Mouse (Mus musculus): ENCODE results near the gene Foxp1. TPM values are rescaled to one million over a fixed set of nuclear protein-coding genes. Genes with fewer than 3 reads are reported as not detected.

Foxp1 gene
- polyA plus RNA-seq, 1 experiment = 31.4 TPM

DNA sequence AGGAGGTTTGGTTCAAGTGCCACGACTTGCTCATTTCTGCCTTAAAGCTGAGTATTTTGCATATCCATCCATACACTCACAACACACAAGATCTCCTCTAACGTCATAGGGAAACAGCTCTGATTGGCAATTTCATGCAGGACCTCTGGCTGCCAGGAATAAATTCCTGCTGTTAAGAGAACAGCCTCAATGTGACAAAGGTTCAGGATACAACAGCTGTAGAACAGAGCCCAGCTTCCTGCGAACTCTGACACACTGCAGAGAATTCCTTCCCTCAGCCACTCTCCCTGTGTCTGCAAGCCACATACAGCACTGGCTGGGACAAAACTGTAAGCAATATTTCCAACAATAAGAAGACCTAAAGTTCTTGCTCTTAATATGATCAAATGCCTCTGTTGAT, 207.8 kb downstream of the Foxp1 start:
- WGBS = 47% methylated on average over 3 of the region's 3 CpGs
- DNase-seq (ENCODE audit: low read depth, low spot score) = no peak

DNA sequence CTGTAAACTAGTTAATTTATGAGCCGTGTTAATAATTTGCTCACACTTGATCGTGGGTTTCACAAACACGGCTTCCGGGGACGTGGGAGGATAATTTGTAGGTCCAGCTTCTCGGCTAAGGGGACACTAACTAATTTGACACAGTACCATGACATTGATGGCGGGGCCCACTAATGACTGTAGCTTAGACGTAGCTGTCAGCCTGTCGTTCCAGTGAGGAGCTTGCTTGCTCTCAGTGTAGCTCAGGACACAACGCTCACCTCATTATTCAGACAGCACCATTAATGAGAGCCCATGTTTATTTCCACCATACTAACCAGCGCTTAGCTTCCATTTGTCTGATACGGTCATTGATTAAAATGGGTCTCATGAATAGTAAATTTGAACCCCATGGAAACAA, 212.0 kb downstream of the Foxp1 start:
- WGBS = 74% methylated on average over 12 of the region's 12 CpGs
- DNase-seq (ENCODE audit: low read depth, low spot score) = no peak

DNA sequence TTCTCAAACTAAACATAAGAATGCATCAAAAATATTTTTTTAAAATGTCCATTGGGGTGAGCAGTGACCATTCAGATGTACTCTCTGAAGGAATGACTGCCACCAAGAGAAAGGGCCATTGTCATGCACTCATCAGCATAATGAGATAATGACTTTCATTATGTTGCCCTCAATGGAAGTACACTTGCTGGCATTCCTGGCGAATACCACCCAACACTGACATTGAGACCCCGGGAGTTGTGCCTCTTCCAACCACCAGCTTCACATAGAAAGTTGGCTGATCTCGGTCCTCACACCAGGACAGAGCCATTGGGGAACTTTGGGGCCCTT, 212.4 kb downstream of the Foxp1 start:
- WGBS = 78% methylated on average over 3 of the region's 3 CpGs
- no peak for DNase-seq (ENCODE audit: low read depth, low spot score)

DNA sequence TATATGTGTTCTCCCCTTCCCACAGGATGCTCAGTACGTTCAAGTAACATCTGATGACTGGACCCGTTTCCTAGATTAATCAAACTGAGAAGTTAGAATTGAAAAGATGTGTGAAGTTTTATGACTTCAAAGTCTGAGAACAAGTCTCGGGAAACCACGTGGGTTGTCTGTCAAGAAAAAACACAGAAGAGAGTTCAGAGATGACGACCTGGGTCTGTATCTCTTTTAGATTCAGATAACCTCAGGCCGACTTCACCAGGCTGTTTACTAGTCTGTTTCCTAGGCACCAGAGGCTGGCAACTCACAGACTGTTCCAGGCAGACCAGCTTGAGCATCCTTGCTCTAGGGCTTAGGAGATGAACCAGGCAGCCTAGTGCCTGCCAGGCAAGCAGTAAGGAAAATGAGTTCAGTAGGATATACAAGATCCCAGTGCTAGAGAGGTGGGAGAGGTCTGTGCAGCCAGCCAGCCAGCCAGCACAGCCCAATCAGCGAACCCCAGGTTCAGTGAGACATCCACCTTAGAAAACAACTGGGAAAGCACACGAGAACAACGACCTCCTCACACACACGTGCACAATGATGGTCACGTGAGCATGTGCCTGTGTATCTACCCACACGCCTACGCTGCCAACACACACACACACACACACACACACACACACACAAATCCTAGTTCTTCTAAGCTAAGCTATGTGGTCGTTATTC, 212.9 kb downstream of the Foxp1 start:
- WGBS = 72% methylated on average over 14 of the region's 14 CpGs
- DNase-seq (ENCODE audit: low read depth, low spot score) = no peak

DNA sequence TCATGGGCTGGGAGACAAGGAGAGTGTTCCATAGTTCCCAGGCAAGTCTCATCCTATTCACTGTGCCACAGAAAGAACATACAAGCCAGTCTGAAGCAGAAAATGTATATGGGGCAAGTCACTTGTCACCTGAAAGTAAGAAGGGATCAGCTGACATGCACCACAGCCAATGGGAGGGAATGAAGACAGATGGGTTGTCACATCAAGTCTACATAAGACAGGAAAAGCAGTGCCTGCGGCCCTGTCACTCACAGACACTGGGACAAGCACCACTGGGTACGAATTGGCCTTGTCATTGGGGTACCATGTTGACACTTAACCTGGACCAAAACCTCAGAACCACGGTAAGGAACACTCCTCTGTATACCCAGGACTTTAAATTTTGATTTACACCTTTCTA, 216.8 kb downstream of the Foxp1 start:
- DNase-seq (ENCODE audit: low read depth, low spot score) = no peak
- WGBS = 84% methylated on average over 3 of the region's 3 CpGs

DNA sequence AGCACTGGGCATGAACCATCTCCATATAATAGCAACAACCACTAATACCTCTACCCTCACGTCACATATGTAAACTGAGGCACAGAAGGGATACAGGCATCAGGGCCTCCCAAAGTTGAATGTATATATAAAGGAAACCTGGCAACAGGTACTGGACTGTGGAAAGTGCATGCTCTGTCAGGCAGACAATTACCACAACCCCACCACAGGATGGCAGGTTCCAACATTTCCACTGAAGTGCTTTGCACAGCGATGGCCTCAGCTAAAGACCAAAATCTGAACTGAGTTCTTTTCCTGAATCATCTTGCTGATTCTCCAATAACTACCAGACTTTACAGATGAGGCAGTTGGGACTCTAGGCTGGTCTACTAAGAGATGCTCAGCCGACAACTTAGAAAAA, 217.3 kb downstream of the Foxp1 start:
- WGBS = 85% methylated on average over 3 of the region's 3 CpGs
- no peak for DNase-seq (ENCODE audit: low read depth, low spot score)

DNA sequence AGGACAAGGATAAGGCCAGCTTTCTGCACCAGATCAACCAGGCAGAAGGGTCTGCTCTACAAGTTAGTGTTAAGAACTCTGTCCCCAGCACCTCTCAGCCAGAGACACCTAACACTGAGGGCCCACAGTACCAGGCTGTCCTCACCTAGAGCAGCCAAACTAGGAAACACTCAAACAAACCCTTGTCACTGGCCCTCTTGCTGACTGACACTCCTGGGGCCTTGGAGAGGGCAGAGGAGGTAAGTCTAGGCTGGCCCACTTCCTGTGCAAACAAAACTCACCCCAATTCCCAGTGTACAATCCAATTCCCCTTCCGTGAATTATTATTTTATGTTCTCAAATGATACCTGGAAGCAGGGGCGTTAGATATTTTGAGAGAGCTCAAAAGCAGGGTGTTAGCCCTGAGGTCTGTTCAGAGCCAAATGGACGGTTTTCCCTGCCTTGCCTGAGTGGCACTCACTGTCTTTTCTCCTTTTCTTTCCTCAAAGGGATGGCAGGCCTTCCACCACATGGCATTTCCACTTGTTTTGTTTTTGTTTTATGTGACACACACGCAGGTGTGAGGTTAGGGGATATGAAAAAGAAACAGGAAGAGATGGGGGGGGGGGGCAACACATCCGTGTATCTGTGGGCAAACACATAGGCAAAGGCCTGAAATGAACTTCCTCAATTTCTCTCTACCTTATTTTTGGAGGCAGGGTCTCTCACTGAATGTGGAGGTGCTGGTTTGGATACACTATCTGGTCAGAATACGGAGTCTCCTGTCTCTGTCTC, 219.7 kb downstream of the Foxp1 start:
- 46% methylated on average over 6 of the region's 6 CpGs for WGBS
- DNase-seq (ENCODE audit: low read depth, low spot score) = no peak

DNA sequence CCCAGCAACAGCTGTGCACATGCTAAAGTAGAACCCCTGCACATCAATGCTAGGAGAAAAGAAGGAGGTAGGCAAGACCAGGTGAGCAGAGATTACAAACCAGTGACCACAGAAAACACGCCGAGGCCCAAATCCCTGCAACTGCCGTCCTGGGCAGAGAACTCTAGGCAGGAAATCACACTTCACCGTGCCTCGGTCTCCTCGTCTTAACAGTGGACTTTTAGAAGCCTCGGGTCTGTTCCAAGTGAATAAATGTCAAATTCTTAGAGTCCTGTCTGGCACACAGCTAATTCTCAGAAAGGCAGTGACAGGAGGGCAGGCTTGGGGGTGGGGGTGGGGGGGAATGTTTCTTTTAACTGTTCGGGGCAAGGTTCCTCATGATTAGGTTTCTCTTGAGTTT, 220.6 kb downstream of the Foxp1 start:
- WGBS = 81% methylated on average over 8 of the region's 8 CpGs
- no peak for DNase-seq (ENCODE audit: low read depth, low spot score)

DNA sequence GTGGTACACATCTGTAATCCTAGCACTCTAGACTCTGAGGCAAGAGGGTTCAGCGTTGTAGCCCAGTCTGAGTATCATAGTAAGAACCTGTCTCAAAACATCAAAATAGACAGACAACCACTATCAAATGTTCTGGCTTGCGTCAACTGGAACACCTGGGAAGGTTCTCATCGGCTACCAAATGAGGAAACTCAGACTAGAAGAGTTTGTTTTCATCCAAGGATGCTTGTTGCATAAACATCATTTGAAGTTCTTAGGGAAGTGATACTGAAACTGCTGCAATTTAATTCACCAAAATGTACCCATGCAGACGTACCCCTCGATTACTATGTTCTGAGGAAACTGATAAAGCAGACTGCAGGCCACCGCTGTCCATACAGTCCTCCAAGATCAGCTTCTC, 222.3 kb downstream of the Foxp1 start:
- DNase-seq (ENCODE audit: low read depth, low spot score) = no peak
- WGBS = 87% methylated on average over 6 of the region's 6 CpGs

DNA sequence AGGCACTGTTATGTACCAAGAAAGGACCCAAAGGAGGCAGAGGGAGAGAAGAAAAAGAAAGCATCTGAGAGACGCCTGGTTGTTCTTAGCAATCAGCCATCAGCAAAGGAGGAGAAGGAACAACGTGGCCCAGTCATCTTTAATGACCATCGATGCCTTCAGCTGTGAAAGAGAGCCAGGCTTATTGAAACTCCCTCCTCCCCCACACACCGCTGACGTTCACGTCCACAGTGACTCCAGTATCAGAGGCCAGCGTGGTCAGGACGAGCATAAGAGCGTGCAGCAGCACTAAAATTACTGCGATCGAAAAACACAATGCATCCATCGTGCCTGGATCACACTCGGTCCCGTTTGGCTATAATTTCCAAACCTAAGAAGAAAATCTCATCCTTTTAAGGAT, 223.3 kb downstream of the Foxp1 start:
- no peak for DNase-seq (ENCODE audit: low read depth, low spot score)
- 89% methylated on average over 14 of the region's 14 CpGs for WGBS

DNA sequence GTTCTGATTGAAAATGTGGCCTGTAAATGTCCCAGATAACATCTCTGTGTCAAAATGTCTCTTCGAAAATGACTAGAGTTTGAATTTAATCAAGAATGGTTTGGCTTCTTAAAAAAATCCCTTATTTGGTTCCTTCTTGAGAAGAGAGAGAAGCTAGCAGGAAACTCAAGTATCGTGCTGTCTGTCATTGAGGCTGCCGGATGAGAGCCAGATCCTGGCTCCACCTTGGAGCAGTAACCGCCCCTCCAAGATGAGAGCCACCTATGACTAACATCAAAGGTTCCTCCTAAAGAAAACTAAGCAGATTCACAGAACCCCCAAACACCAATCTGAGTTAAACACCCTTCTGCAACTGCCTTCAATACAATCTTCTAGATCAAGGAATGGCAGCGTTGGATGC, 225.0 kb downstream of the Foxp1 start:
- WGBS = 85% methylated on average over 5 of the region's 5 CpGs

DNA sequence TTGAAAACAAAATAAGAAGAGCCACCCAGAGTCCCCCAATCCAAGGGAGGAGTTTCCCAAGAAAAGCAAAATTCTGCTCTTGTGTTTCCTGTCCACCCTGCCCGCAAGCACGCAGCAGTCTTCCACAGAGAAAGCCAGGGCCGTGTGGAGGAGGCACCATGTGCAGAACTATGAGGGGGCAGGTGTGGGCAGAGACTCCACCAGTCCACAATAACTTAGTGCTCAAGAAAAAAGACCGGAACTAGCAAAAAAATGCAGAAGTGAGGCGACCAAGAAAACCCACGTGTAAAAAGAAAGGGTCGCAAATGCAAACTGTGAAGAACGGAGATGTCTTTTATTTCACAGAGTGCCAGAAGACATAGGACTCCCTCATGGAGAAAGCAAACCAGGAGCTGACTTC, 227.0 kb downstream of the Foxp1 start:
- no peak for DNase-seq (ENCODE audit: low read depth, low spot score)
- WGBS = 77% methylated on average over 8 of the region's 8 CpGs

More for the DNA sequence above, 225.0 kb downstream of the Foxp1 start:
- no peak for DNase-seq (ENCODE audit: low read depth, low spot score)

DNA sequence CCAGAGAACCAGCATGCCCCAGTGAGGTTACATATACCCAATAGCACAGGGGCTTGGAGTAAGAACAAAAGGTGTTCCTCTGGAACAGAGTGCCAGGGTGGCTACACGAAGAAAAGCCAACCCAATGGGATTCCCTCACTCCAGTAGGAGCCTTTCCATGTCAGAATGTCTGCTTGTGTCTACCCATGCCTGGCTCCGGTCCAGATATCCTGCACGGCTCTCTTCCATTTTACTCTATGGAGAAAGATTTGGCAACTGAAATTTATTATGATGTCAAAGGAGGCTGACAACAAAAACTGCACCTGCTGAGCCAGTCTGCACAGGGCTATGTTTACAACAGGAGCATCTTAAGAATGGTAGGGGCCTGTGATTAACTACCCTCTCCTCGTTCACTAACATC, 233.3 kb downstream of the Foxp1 start:
- 73% methylated on average over 4 of the region's 4 CpGs for WGBS
- no peak for DNase-seq (ENCODE audit: low read depth, low spot score)

DNA sequence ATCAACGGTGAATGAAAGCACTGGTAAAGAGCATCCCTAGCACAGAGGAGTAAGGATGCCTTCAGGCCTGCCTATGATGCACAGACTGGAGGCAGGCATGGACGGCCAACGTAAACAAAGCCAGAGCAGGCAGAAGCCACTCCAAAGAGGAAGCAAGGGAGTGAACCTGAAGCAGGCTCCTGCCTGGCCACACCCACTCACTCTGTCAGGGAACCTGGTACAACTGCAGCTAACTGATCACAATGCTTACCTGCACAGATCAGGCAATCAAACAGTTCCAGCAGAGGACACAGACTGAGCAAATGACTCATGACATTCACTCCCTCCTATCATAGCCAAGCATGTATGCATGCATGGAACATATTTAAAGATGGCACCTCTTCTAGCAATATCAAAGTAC, 237.5 kb downstream of the Foxp1 start:
- 32% methylated on average over 3 of the region's 3 CpGs for WGBS
- DNase-seq (ENCODE audit: low read depth, low spot score) = no peak

DNA sequence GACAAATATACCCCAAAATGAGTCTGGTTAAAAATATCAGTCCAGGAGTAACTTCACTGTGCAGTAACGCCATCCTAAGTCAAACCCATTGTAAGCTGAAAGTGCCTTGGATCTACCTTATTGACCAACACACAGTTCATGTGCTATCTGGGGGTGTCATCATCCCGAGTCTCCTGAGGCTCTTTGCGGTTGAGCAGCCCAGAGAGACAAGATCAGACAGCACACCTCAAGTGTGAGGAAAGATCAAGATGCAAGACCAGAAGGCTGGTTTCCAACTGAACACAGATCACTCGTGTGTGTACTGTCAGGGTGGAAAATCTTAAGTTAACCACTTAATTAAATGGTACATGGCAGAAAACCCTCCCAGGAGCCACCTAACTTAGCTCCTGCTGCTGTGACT, 238.5 kb downstream of the Foxp1 start:
- WGBS = 75% methylated on average over 4 of the region's 4 CpGs
- DNase-seq (ENCODE audit: low read depth, low spot score) = no peak

DNA sequence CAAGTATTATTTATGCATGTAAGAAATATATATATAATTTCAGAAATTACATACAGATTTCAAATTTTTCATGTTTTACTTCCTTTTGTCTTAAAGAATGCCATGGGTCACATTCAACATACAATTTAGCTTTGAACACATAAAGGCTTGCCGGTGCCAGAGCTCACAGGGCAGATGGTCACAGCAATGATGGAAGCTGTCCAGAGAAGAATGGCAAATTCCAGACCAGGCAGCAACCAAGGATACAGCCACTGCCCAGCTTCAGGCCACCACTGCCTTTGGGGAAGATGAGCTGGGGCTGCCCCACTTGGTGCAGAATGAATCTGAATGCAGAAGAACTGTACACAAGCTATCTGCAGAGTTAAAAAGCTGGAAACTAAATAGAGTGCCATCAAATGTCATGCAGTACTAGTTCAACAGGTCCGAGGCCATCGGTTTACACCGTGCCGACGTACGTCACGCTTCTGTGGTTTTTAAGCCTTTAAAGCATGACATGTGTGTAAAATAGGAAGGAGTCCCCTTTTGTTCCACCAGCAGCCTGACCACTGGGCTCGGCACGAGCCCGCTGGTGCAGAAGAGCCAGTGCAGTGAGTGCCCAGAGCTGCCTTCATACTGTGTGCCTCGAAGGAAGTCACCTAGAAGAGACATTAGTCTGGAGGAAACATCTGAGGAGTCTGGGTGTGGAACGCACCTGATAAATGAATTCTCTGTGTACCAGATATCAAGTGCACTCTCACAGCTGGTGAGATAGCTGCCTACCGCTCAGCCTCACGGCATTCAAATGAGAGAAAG, 239.5 kb downstream of the Foxp1 start:
- WGBS = 89% methylated on average over 15 of the region's 15 CpGs
- no peak for DNase-seq (ENCODE audit: low read depth, low spot score)

DNA sequence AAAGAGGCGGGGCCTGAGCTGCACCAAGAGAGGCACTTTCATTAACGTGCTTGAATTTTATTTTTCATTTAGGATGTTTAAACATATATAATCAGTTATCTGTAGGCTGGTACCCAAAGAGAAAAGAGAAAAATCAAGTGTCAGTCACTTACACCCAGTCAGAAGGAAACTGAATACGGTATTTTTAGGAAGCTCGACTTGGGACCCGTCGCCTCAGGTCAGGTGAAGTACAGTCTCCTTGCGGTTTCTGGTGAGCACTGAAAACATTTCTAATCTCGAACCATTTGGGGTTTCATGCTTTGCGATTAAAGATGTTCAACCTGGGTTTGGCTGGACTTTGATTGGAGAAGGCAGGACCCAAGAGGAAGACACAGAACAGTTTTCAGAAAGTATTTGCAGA, 241.1 kb downstream of the Foxp1 start:
- DNase-seq (ENCODE audit: low read depth, low spot score) = no peak
- WGBS = 87% methylated on average over 9 of the region's 9 CpGs

DNA sequence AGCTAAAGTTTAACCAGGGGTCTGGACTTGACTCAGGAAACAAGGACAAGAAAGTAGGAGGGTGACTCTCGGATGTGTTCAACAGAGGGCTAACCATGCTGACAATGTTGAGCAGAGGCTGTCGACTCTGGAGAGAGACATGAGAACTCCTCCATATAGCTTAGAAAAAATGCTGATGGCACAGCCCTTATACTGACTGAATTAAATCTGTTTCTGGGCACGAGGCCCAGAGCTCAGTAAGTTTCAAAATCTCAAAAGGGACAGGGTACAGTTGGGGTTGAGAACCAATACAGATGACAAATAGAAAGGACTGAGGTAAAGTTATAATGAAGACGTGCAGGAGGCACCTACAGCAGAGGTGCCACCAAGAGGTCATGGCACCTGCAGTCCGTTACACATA, 241.9 kb downstream of the Foxp1 start:
- no peak for DNase-seq (ENCODE audit: low read depth, low spot score)
- 62% methylated on average over 5 of the region's 5 CpGs for WGBS

DNA sequence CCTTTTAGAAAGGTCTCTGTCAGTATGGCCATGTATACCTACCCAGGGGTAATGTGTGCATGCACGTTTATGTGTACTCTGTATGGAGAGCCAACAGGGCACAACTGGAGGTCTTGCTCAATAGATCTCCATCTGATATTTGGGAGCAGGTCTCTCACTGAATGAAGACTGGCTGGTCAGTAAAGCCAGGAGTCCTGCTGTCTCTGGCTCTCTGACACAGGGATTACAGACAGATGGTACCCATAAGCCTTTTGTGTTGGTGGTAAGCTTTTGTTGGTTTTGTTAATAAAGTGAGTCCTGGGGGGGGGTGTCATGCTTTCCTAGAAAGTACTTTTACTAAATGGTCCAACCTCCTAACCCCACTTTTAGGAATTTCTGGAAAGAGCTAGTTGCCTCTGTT, 245.3 kb downstream of the Foxp1 start:
- DNase-seq (ENCODE audit: low read depth, low spot score) = no peak

DNA sequence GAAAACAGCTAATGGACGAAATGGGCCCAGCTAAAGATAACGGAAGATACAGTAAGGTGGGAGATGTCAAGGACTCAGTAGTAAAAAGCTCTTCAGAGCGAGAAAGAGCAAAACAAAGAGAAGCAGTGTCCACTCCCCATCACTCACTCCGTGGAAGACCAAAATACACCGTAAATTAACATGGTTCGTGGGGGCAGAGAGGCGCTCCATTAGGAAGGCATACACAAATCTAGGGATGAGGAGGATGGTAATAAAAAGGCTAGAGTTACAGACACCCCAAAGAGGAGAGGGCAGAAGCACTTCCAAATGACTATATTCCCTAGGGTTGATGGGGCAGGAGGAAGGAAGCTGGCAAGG, 246.2 kb downstream of the Foxp1 start:
- DNase-seq (ENCODE audit: low read depth, low spot score) = no peak
- WGBS = 33% methylated on average over 7 of the region's 7 CpGs

More for the DNA sequence above, 245.3 kb downstream of the Foxp1 start:
- 41% methylated on average over 1 of the region's 1 CpGs for WGBS

Data from large intestine, adult 2 months (tissue).